ENCODE assay signal across 9 mouse cellular contexts in the genomic region with DNA sequence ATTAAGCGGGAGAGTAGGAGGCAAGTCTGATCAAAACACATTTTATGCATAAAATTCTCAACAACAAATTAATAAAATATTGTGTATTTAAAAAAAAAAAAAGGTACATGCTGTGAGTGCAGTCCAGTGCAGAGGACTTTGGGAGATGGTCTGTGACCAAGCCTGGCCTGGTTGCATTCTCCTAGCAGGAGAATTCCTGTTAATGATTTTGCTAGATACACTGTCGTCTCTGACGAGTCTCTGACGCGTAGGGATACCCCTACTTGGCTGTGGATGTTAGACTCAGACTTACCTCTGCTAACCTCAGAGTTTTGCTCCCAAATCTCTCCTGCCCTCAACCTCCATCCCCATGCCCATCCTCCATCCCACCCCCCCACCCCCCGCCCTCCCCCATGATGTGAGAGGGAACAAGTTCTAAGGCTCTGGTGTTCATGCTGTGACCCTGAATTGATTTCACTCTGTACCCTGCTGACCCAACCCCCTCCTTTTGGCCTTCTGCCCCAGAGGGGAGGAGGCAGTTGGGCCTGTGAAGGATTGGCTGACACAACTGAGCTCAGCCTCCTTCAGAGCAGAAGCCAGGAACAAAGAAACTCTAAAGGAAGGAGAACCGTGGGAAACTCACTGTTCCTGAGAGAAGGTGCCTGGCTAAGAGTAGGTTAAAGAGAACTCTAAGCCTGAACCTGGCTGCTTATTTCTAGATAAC. TPM values are rescaled to one million over a fixed set of nuclear protein-coding genes. Genes with fewer than 3 reads are reported as not detected.
DNase-seq lines count a peak whose midpoint lies in the region; ATAC-seq and TF ChIP-seq lines count a peak whose summit lies in the region.
"Had no signal": no experiment of that assay in that cellular context is flagged by ENCODE, and none has a peak within 500 bp of the region (broad histone marks: within the 10 kb centered on the region; RNA-seq: fewer than 3 reads in every experiment).

Gene Cyp4f15, plus strand, starts transcription at position 580 of the 703 bp plus-strand sequence.

- H3K9me3 ChIP-seq in midbrain, embryonic 14.5 days (ENCODE audit: control insufficient read depth, low read length): no peaks in the 10 kb centered on the region
- H3K9me3 ChIP-seq in midbrain, embryonic 16.5 days (replicated peaks; ENCODE audit: control insufficient read depth, low read length, poor library complexity, severe bottlenecking): no peaks in the 10 kb centered on the region
- no peaks in the 10 kb centered on the region for H3K9me3 ChIP-seq in heart, embryonic 10.5 days
- H3K9me3 ChIP-seq: midbrain, embryonic 12.5 days had no signal

- ATAC-seq in midbrain, embryonic 14.5 days (ENCODE audit: low FRiP score, low TSS enrichment): no peak
- ATAC-seq in midbrain, embryonic 16.5 days: no peak

- no peak within 1 kb of the TSS for H3K4me2 ChIP-seq in midbrain, embryonic 14.5 days (ENCODE audit: low read length)
- no peak within 1 kb of the TSS for H3K4me2 ChIP-seq in midbrain, embryonic 16.5 days (ENCODE audit: low read length)
- H3K4me2 ChIP-seq: midbrain, embryonic 12.5 days had no signal

- H3K27ac ChIP-seq in midbrain, embryonic 14.5 days (replicated peaks; ENCODE audit: low read depth, low read length): no peak within 1 kb of the TSS
- H3K27ac ChIP-seq in midbrain, embryonic 16.5 days (ENCODE audit: low read length): no peak within 1 kb of the TSS
- peak within 1 kb of the TSS; percentile 84 for H3K27ac ChIP-seq in liver, adult 2 months (replicated peaks; ENCODE audit: insufficient read depth, low read depth, low read length)
- no peak within 1 kb of the TSS for H3K27ac ChIP-seq in heart, embryonic 10.5 days
- no peak within 1 kb of the TSS for H3K27ac ChIP-seq in thymus, adult 2 months (ENCODE audit: control insufficient read depth, insufficient read depth, low read length)
- H3K27ac ChIP-seq: midbrain, embryonic 12.5 days had no signal

- no peak for TF ChIP-seq POLR2A in liver, adult 2 months (IDR thresholded peaks at IDR 0.05; ENCODE audit: extremely low read depth, insufficient read depth, low read length)
- no peak for TF ChIP-seq POLR2A in thymus, adult 2 months (IDR thresholded peaks at IDR 0.05; ENCODE audit: control insufficient read depth, extremely low read depth, insufficient read depth, low read length, poor library complexity)

- H3K4me1 ChIP-seq in midbrain, embryonic 14.5 days (ENCODE audit: control insufficient read depth, insufficient read depth, low read length): no peaks in the 10 kb centered on the region
- no peaks in the 10 kb centered on the region for H3K4me1 ChIP-seq in midbrain, embryonic 16.5 days (ENCODE audit: control insufficient read depth, insufficient read depth, low read length)
- peaks cover 8% of the 10 kb centered on the region for H3K4me1 ChIP-seq in liver, adult 2 months (ENCODE audit: control insufficient read depth, insufficient read depth, low read length)
- H3K4me1 ChIP-seq in heart, embryonic 10.5 days: peaks cover 7% of the 10 kb centered on the region; the same call in 1 of the 2 replicates
- H3K4me1 ChIP-seq in thymus, adult 2 months (replicated peaks; ENCODE audit: control insufficient read depth, insufficient read depth, low read length): no peaks in the 10 kb centered on the region
- H3K4me1 ChIP-seq: midbrain, embryonic 12.5 days had no signal

- H3K9ac ChIP-seq in midbrain, embryonic 14.5 days (replicated peaks; ENCODE audit: low read length): no peak within 1 kb of the TSS
- no peak within 1 kb of the TSS for H3K9ac ChIP-seq in midbrain, embryonic 16.5 days (ENCODE audit: low read depth, low read length)
- H3K9ac ChIP-seq in liver, adult 2 months (ENCODE audit: low read depth, low read length): peak within 1 kb of the TSS; percentile 65
- H3K9ac ChIP-seq: midbrain, embryonic 12.5 days had no signal

- DNase-seq in midbrain, embryonic 14.5 days: peak; percentile 32
- peak; percentile 57 for DNase-seq in embryo, embryonic 10.5 days (ENCODE audit: low spot score)
- peak; percentile 14 for DNase-seq in kidney, postnatal 14 days
- peak; percentile 94 for DNase-seq in liver, adult 2 months (ENCODE audit: extremely low read depth, low read depth, low spot score)
- peak; percentile 28 for DNase-seq in right cerebral cortex, postnatal 14 days
- no peak for DNase-seq in heart, embryonic 10.5 days (ENCODE audit: low spot score)
- DNase-seq in thymus, adult 2 months: no peak

- no peaks in the 10 kb centered on the region for H3K36me3 ChIP-seq in midbrain, embryonic 14.5 days (ENCODE audit: control insufficient read depth, insufficient read depth, low read length)
- no peaks in the 10 kb centered on the region for H3K36me3 ChIP-seq in midbrain, embryonic 16.5 days (ENCODE audit: control insufficient read depth, insufficient read depth, low read length)
- no peaks in the 10 kb centered on the region for H3K36me3 ChIP-seq in liver, adult 2 months (ENCODE audit: control insufficient read depth, insufficient read depth, low read length)
- H3K36me3 ChIP-seq in heart, embryonic 10.5 days: no peaks in the 10 kb centered on the region
- no peaks in the 10 kb centered on the region for H3K36me3 ChIP-seq in thymus, adult 2 months (ENCODE audit: control insufficient read depth, insufficient read depth, low read length)
- H3K36me3 ChIP-seq: midbrain, embryonic 12.5 days had no signal

- 0 out of 2 replicates have a peak, but pooled peaks cover 4% of the 10 kb centered on the region for H3K79me2 ChIP-seq in liver, adult 2 months (ENCODE audit: control insufficient read depth, insufficient read depth, low read length)

- no peak for TF ChIP-seq CTCF in liver, adult 2 months (IDR thresholded peaks at IDR 0.05; ENCODE audit: low read depth, low read length)
- no peak for TF ChIP-seq CTCF in thymus, adult 2 months (IDR thresholded peaks at IDR 0.05; ENCODE audit: borderline replicate concordance, control insufficient read depth, extremely low read depth, insufficient read depth, low read length, poor library complexity)

- no peak within 1 kb of the TSS for H3K4me3 ChIP-seq in midbrain, embryonic 14.5 days (replicated peaks; ENCODE audit: low read depth, low read length)
- H3K4me3 ChIP-seq in midbrain, embryonic 16.5 days (ENCODE audit: low read depth, low read length): no peak within 1 kb of the TSS
- peak within 1 kb of the TSS; percentile 58 for H3K4me3 ChIP-seq in liver, adult 2 months (ENCODE audit: insufficient read depth, low read depth, low read length)
- no peak within 1 kb of the TSS for H3K4me3 ChIP-seq in heart, embryonic 10.5 days
- no peak within 1 kb of the TSS for H3K4me3 ChIP-seq in thymus, adult 2 months (ENCODE audit: control insufficient read depth, insufficient read depth, low read length)
- H3K4me3 ChIP-seq: midbrain, embryonic 12.5 days had no signal

- 18% methylated on average over 7 of the region's 7 CpGs for WGBS in midbrain, embryonic 14.5 days
- WGBS in midbrain, embryonic 16.5 days: 18% methylated on average over 7 of the region's 7 CpGs
- WGBS in liver, adult 2 months: 9% methylated on average over 7 of the region's 7 CpGs
- 24% methylated on average over 7 of the region's 7 CpGs for WGBS in heart, embryonic 10.5 days
- WGBS in thymus, adult 2 months: 48% methylated on average over 7 of the region's 7 CpGs

- no peaks in the 10 kb centered on the region for H3K27me3 ChIP-seq in midbrain, embryonic 14.5 days (ENCODE audit: control insufficient read depth, insufficient read depth, low read length)
- no peaks in the 10 kb centered on the region for H3K27me3 ChIP-seq in midbrain, embryonic 16.5 days (ENCODE audit: control insufficient read depth, insufficient read depth, low read depth, low read length)
- H3K27me3 ChIP-seq in liver, adult 2 months (ENCODE audit: control insufficient read depth, insufficient read depth, low read length): no peaks in the 10 kb centered on the region
- H3K27me3 ChIP-seq in heart, embryonic 10.5 days (ENCODE audit: insufficient read depth, poor library complexity, severe bottlenecking): no peaks in the 10 kb centered on the region
- no peaks in the 10 kb centered on the region for H3K27me3 ChIP-seq in thymus, adult 2 months (ENCODE audit: control insufficient read depth, insufficient read depth, low read length)
- H3K27me3 ChIP-seq: midbrain, embryonic 12.5 days had no signal

RNA-seq across cellular contexts. Expression of gene Cyp4f15, which starts in this region (rescaled TPM):
- 0.78 and 1.3 TPM in 2 replicates for polyA plus RNA-seq in midbrain, embryonic 14.5 days (2014; fragmentation: Nextera tagmentation; extraction: Ambion mirVana)
- polyA plus RNA-seq in midbrain, embryonic 16.5 days (2015; fragmentation: Nextera tagmentation; extraction: Ambion mirVana): 1.5 and 1.8 TPM in 2 replicates
- total RNA-seq in liver, adult 2 months (2014; rRNA removed): 161 and 210 TPM in 2 replicates
- polyA plus RNA-seq in liver, adult 2 months (2012; rRNA removed): 202 and 205 TPM in 2 replicates
- polyA plus RNA-seq in heart, embryonic 10.5 days (2016; fragmentation: Nextera tagmentation; extraction: Ambion mirVana): 0.41 and 0.83 TPM in 2 replicates
- polyA plus RNA-seq in thymus, adult 2 months (2012; rRNA removed): 0.93 and 1.4 TPM in 2 replicates

Comparison
In these comparisons a context has a peak if more than half of its experiments do, and no peak if none do; other contexts are left out.
1. RNA of gene Cyp4f15 (polyA plus RNA-seq): 202 to 205 TPM in liver, adult 2 months; 1.5 to 1.8 TPM in midbrain, embryonic 16.5 days, 0.93 to 1.4 TPM in thymus, adult 2 months, 0.78 to 1.3 TPM in midbrain, embryonic 14.5 days and 0.41 to 0.83 TPM in heart, embryonic 10.5 days; every median in the first group is over 10 times any median in the second.
2. DNase-seq: peak in midbrain, embryonic 14.5 days (single experiment), embryo, embryonic 10.5 days (single experiment), kidney, postnatal 14 days (single experiment), liver, adult 2 months (single experiment) and right cerebral cortex, postnatal 14 days (single experiment); none in heart, embryonic 10.5 days (single experiment) and thymus, adult 2 months (single experiment).